ENCODE assay signal across 8 mouse cellular contexts in genomic region chr14:54780836-54781609, GRCm38 (mm10). TPM values are rescaled to one million over a fixed set of nuclear protein-coding genes. Genes with fewer than 3 reads are reported as not detected.
DNase-seq lines count a peak whose midpoint lies in the region; ATAC-seq and TF ChIP-seq lines count a peak whose summit lies in the region.

No protein-coding gene starts in this region.

- DNase-seq in adrenal gland, postnatal 4 days (ENCODE audit: low spot score in 2 of 2), result peak; percentile 21 to 30
- peak; percentile 48 for DNase-seq in forebrain, embryonic 10.5 days (ENCODE audit: extremely low spot score, low spot score)
- DNase-seq in kidney, postnatal 0 days (ENCODE audit: low spot score), result peak; percentile 39
- DNase-seq in liver, embryonic 13.5 days, result no peak
- DNase-seq in naive thymus-derived CD4-positive, alpha-beta T cell, adult 2 months (ENCODE audit: low read depth), result peak; percentile 24
- DNase-seq in testis, postnatal 14 days (ENCODE audit: low spot score), result peak; percentile 70

- no peak for TF ChIP-seq CTCF in E14TG2a.4 (conservative IDR thresholded peaks at IDR 0.05; ENCODE audit: low read length)
- TF ChIP-seq CTCF in kidney, postnatal 0 days (IDR thresholded peaks at IDR 0.05; ENCODE audit: low read depth), result no peak

- 3% methylated on average over 35 of the region's 35 CpGs for WGBS in forebrain, embryonic 10.5 days
- WGBS in heart, embryonic 15.5 days, result 3% methylated on average over 35 of the region's 35 CpGs
- 3% methylated on average over 35 of the region's 35 CpGs for WGBS in kidney, postnatal 0 days
- WGBS in liver, embryonic 13.5 days (ENCODE audit: insufficient replicate concordance), result 3% methylated on average over 35 of the region's 35 CpGs

- H3K4me1 ChIP-seq in E14TG2a.4 (replicated peaks; ENCODE audit: low read depth, low read length), result peaks cover 13% of the 10 kb centered on the region
- H3K4me1 ChIP-seq in forebrain, embryonic 10.5 days, result peaks cover 9% of the 10 kb centered on the region
- H3K4me1 ChIP-seq in heart, embryonic 15.5 days (replicated peaks), result peaks cover 6% of the 10 kb centered on the region
- H3K4me1 ChIP-seq in kidney, postnatal 0 days (replicated peaks; ENCODE audit: insufficient read depth, low read length), result peaks cover 3% of the 10 kb centered on the region; the same call in 1 of the 2 replicates
- peaks cover 13% of the 10 kb centered on the region; the same call in 1 of the 2 replicates for H3K4me1 ChIP-seq in liver, embryonic 13.5 days (replicated peaks)

- ATAC-seq in heart, embryonic 15.5 days (replicated peaks; ENCODE audit: insufficient number of reproducible peaks, insufficient read depth, low FRiP score, low read depth), result peak; percentile 42; the same call in 1 of the 2 replicates
- peak; percentile 67; the same call in 1 of the 2 replicates for ATAC-seq in kidney, postnatal 0 days (replicated peaks; ENCODE audit: low FRiP score, low read depth)
- no peak for ATAC-seq in liver, embryonic 13.5 days (ENCODE audit: low read depth)

- peaks cover 49% of the 10 kb centered on the region for H3K27me3 ChIP-seq in E14TG2a.4 (ENCODE audit: insufficient read depth, low read length)
- H3K27me3 ChIP-seq in forebrain, embryonic 10.5 days (ENCODE audit: poor library complexity, severe bottlenecking), result peaks cover 69% of the 10 kb centered on the region
- H3K27me3 ChIP-seq in heart, embryonic 15.5 days, result peaks cover 8% of the 10 kb centered on the region
- H3K27me3 ChIP-seq in kidney, postnatal 0 days (ENCODE audit: insufficient read depth, low read length), result no peaks in the 10 kb centered on the region; the same call in 1 of the 2 replicates
- H3K27me3 ChIP-seq in liver, embryonic 13.5 days, result peaks cover 54% of the 10 kb centered on the region

- H3K27ac ChIP-seq in forebrain, embryonic 10.5 days, result no peak overlapping the region
- H3K27ac ChIP-seq in heart, embryonic 15.5 days, result peak overlapping the region; percentile 35
- peak overlapping the region; percentile 55; the same call in 1 of the 2 replicates for H3K27ac ChIP-seq in kidney, postnatal 0 days
- no peak overlapping the region for H3K27ac ChIP-seq in liver, embryonic 13.5 days

- H3K4me3 ChIP-seq in E14TG2a.4 (replicated peaks; ENCODE audit: low read length), result peak overlapping the region; percentile 72
- peak overlapping the region; percentile 59 for H3K4me3 ChIP-seq in forebrain, embryonic 10.5 days
- peak overlapping the region; percentile 61 for H3K4me3 ChIP-seq in heart, embryonic 15.5 days
- peak overlapping the region; percentile 46 for H3K4me3 ChIP-seq in kidney, postnatal 0 days (replicated peaks; ENCODE audit: low read depth, low read length)
- peak overlapping the region; percentile 57 for H3K4me3 ChIP-seq in liver, embryonic 13.5 days (replicated peaks)

- no peaks in the 10 kb centered on the region for H3K36me3 ChIP-seq in E14TG2a.4 (ENCODE audit: insufficient read depth, low read length)
- no peaks in the 10 kb centered on the region for H3K36me3 ChIP-seq in forebrain, embryonic 10.5 days (replicated peaks)
- no peaks in the 10 kb centered on the region for H3K36me3 ChIP-seq in heart, embryonic 15.5 days
- no peaks in the 10 kb centered on the region for H3K36me3 ChIP-seq in kidney, postnatal 0 days (ENCODE audit: insufficient read depth, low read length)
- H3K36me3 ChIP-seq in liver, embryonic 13.5 days, result no peaks in the 10 kb centered on the region

- peak overlapping the region; percentile 94 for H3K4me2 ChIP-seq in heart, embryonic 15.5 days
- H3K4me2 ChIP-seq in kidney, postnatal 0 days (ENCODE audit: low read length), result peak overlapping the region; percentile 79
- peak overlapping the region; percentile 73 for H3K4me2 ChIP-seq in liver, embryonic 13.5 days

- peak overlapping the region; percentile 52 for H3K9ac ChIP-seq in heart, embryonic 15.5 days
- peak overlapping the region; percentile 43 for H3K9ac ChIP-seq in kidney, postnatal 0 days (ENCODE audit: low read depth, low read length)
- H3K9ac ChIP-seq in liver, embryonic 13.5 days, result peak overlapping the region; percentile 44; the same call in 1 of the 2 replicates

- H3K9me3 ChIP-seq in E14TG2a.4 (ENCODE audit: low read length), result peaks cover 6% of the 10 kb centered on the region; the same call in 1 of the 2 replicates
- H3K9me3 ChIP-seq in forebrain, embryonic 10.5 days, result no peaks in the 10 kb centered on the region
- H3K9me3 ChIP-seq in heart, embryonic 15.5 days (replicated peaks), result no peaks in the 10 kb centered on the region
- H3K9me3 ChIP-seq in kidney, postnatal 0 days (replicated peaks; ENCODE audit: low read length), result no peaks in the 10 kb centered on the region
- no peaks in the 10 kb centered on the region for H3K9me3 ChIP-seq in liver, embryonic 13.5 days (replicated peaks)

RNA-seq across cellular contexts. Expression of gene Slc7a8, which starts 0.7 kb away (rescaled TPM):
- 10 to 100 TPM; 60.0 to 66.7 TPM for total RNA-seq in adrenal gland, postnatal 4 days (2021)
- 1.0 and 2.3 TPM in 2 replicates for polyA plus RNA-seq in forebrain, embryonic 10.5 days (2016; fragmentation: Nextera tagmentation; extraction: Ambion mirVana)
- 2.8 and 4.4 TPM in 2 replicates for polyA plus RNA-seq in heart, embryonic 15.5 days (2015; fragmentation: Nextera tagmentation; extraction: Ambion mirVana)
- 25.4 and 25.7 TPM in 2 replicates for polyA plus RNA-seq in kidney, postnatal 0 days (2015; fragmentation: Nextera tagmentation; extraction: Ambion mirVana)
- 2.1 and 3.6 TPM in 2 replicates for polyA plus RNA-seq in liver, embryonic 13.5 days (2015; fragmentation: Nextera tagmentation; extraction: Ambion mirVana)

RNA-seq across cellular contexts. Expression of gene Rnf212b, which starts 32.9 kb away (rescaled TPM):
- total RNA-seq in adrenal gland, postnatal 4 days (2021), result under 1 TPM; 0.37 to 0.42 TPM
- not detected in 2 replicates for polyA plus RNA-seq in forebrain, embryonic 10.5 days (2016; fragmentation: Nextera tagmentation; extraction: Ambion mirVana)
- polyA plus RNA-seq in heart, embryonic 15.5 days (2015; fragmentation: Nextera tagmentation; extraction: Ambion mirVana), result not detected in 2 replicates
- polyA plus RNA-seq in kidney, postnatal 0 days (2015; fragmentation: Nextera tagmentation; extraction: Ambion mirVana), result 0.80 and 1.2 TPM in 2 replicates
- polyA plus RNA-seq in liver, embryonic 13.5 days (2015; fragmentation: Nextera tagmentation; extraction: Ambion mirVana), result not detected in 2 replicates

Comparison
In these comparisons a context has a peak if more than half of its experiments do, and no peak if none do; other contexts are left out.
1. H3K27ac ChIP-seq: peak in heart, embryonic 15.5 days (single experiment) and kidney, postnatal 0 days (single experiment); none in forebrain, embryonic 10.5 days (single experiment) and liver, embryonic 13.5 days (single experiment).
2. Peak in every context shown above with its lines, with median percentiles within 50 percentile points of each other: H3K4me3 ChIP-seq, H3K4me2 ChIP-seq and H3K9ac ChIP-seq.